ENCODE assay signal across 28 mouse cellular contexts in the genomic region with DNA sequence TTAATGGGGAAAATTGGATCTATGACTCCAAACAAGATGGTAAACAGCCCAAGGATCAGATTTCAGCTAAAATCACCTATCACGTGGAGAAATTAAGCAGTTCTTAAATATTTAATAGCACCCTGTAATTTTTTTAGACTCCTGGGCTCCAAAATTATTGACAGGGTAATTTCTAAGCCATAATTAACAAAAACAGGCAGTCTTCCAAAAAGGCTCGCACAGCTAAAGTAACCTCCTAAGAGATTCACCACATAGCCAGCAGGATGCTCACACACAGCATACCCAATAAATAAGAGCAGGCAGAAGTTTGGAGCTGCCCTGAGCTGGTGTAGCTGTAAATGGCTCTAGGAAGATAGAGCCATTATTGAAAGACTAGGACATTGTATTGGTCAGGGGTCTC.
"Had no signal": no experiment of that assay in that cellular context is flagged by ENCODE, and none has a peak within 500 bp of the region (broad histone marks: within the 10 kb centered on the region; RNA-seq: fewer than 3 reads in every experiment).

No protein-coding gene starts in this region.

- H3K4me3 ChIP-seq: gastrocnemius, adult 2 months; heart, embryonic 10.5 days; heart, embryonic 12.5 days; hindbrain, embryonic 10.5 days; hindbrain, embryonic 12.5 days; intestine, embryonic 15.5 days; layer of hippocampus, adult 2 months; left cerebral cortex, adult 2 months; limb, embryonic 10.5 days; limb, embryonic 12.5 days; liver, embryonic 13.5 days; liver, embryonic 15.5 days had no signal

- H3K36me3 ChIP-seq: heart, embryonic 10.5 days; heart, embryonic 12.5 days; hindbrain, embryonic 12.5 days; intestine, embryonic 15.5 days; limb, embryonic 10.5 days; limb, embryonic 12.5 days; liver, embryonic 13.5 days; liver, embryonic 15.5 days had no signal

- H3K4me2 ChIP-seq: heart, embryonic 12.5 days; hindbrain, embryonic 12.5 days; hindbrain, embryonic 14.5 days; intestine, embryonic 15.5 days; limb, embryonic 12.5 days; liver, embryonic 11.5 days; liver, embryonic 13.5 days; liver, embryonic 15.5 days had no signal

- H3K9me3 ChIP-seq: heart, embryonic 10.5 days; hindbrain, embryonic 10.5 days; hindbrain, embryonic 12.5 days; intestine, embryonic 15.5 days; limb, embryonic 10.5 days; liver, embryonic 13.5 days; liver, embryonic 15.5 days had no signal

- ATAC-seq: hindbrain, embryonic 16.5 days; inflammation-experienced regulatory T-cells, adult 6 months; intestine, embryonic 15.5 days; intestine, postnatal 0 days had no signal

- DNase-seq: gastrocnemius, adult 2 months; gastrocnemius, postnatal 10 days; gastrocnemius, postnatal 25 days; heart, adult 18-20 months; heart, postnatal 10 days; heart, postnatal 4 days; kidney, adult 18-20 months; kidney, adult 8-10 months; kidney, postnatal 10 days; kidney, postnatal 25 days; kidney, postnatal 4 days; liver; liver, embryonic 13.5 days had no signal

- H3K9ac ChIP-seq: heart, embryonic 12.5 days; hindbrain, embryonic 12.5 days; hindbrain, embryonic 14.5 days; intestine, embryonic 15.5 days; limb, embryonic 12.5 days; liver, embryonic 13.5 days; liver, embryonic 15.5 days had no signal

- H3K27me3 ChIP-seq: heart, embryonic 12.5 days; hindbrain, embryonic 12.5 days; intestine, embryonic 15.5 days; limb, embryonic 12.5 days; liver, embryonic 13.5 days; liver, embryonic 15.5 days had no signal

- H3K4me1 ChIP-seq: heart, embryonic 10.5 days; heart, embryonic 12.5 days; intestine, embryonic 15.5 days; limb, embryonic 10.5 days; limb, embryonic 12.5 days; liver, embryonic 13.5 days; liver, embryonic 15.5 days had no signal

- H3K27ac ChIP-seq: gastrocnemius, adult 2 months; heart, embryonic 10.5 days; hindbrain, embryonic 10.5 days; hindbrain, embryonic 12.5 days; hindbrain, embryonic 14.5 days; intestine, embryonic 15.5 days; layer of hippocampus, adult 2 months; left cerebral cortex, adult 2 months; limb, embryonic 10.5 days; limb, embryonic 12.5 days; liver, embryonic 13.5 days; liver, embryonic 15.5 days had no signal
